Mouse (Mus musculus) left cerebral cortex, postnatal 36 days (tissue): ENCODE results near the gene Mslnl. TPM values are rescaled to one million over a fixed set of nuclear protein-coding genes. Genes with fewer than 3 reads are reported as not detected.
A peak's percentile ranks its signal among the peaks of the same experiment; 100 is the strongest.

Source experiments
- DNase-seq, 2 experiments: peaks; one replicate each; pipeline ENCODE4 v3.0.0; 2021 to 2022; ENCODE audit warnings: low spot score in 2 of 2, mixed read lengths in 1 of 2
- intact Hi-C: fragments of 180-260 bp; cut with DNase I; formaldehyde crosslinking; loops from one replicate; pipeline ENCODE4 v1.15.1; 2025
- microRNA-seq: library from miRNA; unstranded; fragments of <30 nt; microRNA quantifications from one replicate; pipeline ENCODE4 v1.2.0, GENCODE M21; 2022
- total RNA-seq, 2 experiments: library from RNA; stranded (reverse); gene quantifications; 2 replicates each; pipeline ENCODE4 v1.2.3; 2021

Gene Mslnl
- total RNA-seq, 2 experiments from 2014 or later: 0.35 to 0.39 TPM

DNA sequence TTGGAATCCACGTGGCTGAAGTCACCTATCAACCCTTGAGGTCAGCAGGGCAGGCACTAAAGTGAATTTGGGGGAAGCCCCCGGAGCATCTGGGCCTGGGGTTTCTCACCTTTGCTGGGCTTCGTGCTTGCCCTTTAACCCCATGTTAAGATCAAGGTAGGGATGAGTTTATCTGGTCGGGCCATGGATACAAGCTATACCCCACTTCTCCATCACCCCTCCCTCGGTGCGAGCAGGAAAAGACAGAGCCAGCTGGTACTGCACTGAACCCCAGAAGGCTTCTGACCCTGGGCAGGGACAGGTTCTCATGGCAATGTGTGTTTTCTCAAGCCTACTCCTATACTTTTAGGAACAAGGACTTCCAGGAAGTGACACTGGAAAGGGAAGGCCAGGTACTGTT is 45.5 kb downstream of the Mslnl start:
- DNase-seq: no peak
- intact Hi-C loops: no loop called here

DNA sequence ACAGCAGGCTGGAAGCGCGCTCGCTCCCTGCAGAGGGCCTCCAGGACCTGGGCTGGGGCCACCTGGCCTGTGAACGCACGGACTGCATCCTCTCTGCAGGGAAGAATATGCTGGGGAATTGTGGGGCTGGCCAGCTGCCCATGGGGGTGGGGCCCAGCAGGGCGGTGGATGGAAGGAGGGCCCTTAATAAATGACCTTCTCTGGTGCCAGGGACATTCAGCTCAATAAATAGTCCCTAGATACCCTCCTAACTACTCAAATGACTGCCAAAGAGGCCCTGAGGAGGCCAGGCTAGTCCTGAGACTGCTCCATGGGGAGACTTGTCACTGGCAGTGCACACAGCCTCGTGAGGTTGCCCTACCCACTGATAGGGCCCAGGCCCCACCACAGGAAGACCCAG is 47.2 kb downstream of the Mslnl start:
- intact Hi-C loops: no loop called here
- DNase-seq: no peak

DNA sequence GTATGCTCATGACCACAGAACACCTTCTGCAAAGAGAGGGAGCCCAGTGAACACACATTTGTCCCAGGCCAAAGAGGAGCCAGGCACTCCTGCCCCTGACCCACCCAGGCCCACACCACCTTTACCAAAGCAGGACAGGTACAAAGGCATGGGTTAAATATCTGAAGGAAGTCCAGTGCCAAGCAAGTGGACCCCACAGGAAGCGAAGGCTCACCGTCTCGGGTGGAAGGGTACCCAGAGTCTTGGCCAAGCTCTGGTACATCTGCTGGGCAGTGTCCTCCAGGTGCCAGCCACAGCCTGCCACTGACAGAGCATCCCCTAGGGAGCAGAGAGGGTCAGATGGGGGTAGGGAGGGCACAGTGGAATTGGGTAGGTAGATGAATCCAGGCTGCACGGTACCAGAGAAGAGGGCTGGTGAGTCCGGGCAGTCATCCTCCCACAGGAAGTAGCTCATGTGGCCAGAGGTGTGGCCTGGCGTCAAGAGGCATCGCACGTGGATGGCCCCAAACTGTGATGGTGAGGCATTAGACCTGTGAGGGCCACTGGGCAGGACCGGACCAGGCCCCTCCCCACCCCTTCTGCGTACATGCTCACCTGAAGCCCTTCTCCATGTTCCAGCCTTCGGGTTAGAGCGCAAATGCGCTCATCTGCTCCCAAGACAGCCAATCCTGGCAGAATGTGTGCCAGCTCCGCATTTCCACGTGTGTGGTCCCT is 48.2 kb downstream of the Mslnl start:
- no peak for DNase-seq
- intact Hi-C loops: no loop called here

DNA sequence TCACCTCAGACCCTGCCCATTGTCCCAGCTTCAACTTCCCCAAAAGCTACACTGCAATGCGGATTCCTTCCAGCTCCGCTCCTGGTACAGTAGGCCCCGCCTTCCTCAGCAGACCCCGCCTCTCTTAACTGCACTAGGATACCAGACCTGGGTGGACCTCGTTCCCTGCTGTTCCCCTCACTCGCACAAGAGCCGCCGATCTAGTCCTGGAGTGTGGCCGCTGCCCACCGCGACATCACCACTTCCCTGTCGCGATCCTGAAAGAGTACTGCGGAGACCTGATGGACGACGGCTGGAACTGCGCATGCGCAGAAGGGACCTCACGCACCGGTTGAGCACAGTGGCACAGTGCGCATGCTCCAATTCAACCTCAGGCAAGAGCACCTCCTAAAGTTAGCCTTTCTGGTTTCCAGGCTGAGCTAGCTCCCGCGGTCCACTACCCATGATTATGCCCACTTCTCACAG is 49.5 kb downstream of the Mslnl start, which contains the start of gene Haghl:
Gene Haghl, minus strand, starts transcription at position 393 of the 465 bp plus-strand sequence.
- intact Hi-C loops: no loop called here
- peak; percentile 96 to 98 for DNase-seq

DNA sequence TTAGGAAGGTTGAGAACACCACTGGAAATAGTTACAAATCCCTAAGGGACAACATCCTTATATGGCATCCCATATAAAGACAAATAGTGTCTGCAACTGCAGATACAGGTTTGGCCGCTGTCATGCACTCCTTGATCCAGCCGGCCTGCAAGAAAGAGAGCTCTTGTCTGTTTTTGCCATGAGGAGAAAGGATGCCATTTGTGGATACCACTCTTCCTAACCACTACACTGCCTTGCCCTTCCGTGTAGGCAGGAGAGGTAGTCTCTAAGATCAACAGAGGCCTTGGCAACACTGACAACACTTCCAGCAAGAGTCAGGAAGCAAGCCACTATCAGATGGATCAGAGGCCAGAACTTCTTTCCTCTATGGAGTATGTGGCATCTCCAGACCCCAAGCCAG is 50.4 kb downstream of the Mslnl start, which contains the start of gene Ccdc78:
Gene Ccdc78, plus strand, starts transcription at position 301 of the 400 bp plus-strand sequence.
- no peak for DNase-seq
- intact Hi-C loops: no loop called here

DNA sequence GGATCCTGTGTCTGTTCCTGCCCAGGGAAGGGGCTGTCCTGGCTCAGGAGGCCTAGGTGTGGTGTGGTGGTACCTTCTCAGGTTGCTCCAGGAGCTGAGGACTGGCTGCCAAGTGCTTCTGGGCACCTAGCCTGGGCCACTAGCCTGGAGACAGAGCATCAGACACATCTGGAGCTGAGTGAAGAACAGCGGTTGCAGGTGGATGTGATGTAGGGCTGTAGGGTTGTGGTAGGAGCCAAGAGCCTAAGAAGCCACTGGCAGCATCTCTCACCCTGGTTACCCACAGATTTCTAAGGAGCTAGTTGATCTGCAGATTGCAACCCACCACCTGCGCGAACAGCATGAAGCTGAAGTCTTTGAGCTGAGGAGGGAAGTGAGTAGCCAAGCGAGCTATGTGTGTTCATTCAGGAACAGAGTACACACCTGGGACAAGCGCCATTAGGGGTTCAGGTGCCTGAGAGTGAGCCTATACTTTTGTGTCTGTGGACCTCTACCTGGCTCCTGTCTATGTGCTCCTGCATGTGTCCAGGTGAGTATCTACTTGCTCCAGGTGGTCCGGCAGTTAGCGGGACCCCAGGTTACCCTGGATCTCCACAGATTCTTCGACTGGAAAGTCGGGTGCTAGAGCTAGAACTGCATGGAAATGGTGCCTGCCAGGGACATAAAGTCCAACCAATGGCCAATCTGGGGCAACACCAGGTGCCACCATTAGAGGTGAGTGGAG is 51.1 kb downstream of the Mslnl start:
- DNase-seq: no peak

DNA sequence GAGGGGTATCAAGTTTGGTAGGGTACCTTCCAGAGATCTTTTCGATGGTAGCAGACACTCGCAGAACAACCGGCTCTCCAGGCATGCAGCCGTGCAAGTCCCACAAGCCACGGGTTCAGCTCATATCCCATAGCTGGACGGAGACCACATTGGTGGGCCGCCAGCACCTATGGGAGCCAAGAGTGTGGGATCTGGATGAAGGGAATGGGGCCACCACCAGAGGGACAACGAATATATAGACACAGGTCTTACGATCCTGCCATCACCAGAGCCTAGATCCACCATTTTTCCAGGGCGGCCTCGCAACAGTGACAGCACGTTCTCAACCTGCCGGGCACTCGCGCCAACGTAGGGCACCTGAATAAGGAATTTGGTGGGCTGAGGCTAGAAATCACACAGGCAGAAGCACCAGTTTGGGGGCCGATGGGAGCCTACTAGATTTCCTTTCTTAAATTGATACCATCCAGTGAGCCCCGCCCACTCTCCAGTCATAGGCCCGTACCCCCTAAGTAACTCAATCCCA is 55.5 kb downstream of the Mslnl start:
- no peak for DNase-seq
- intact Hi-C loops: loop anchor here (5.0 kb wide), 1 partner anchor 314 kb away; no protein-coding TSS in a partner anchor

More for the DNA sequence above, 51.1 kb downstream of the Mslnl start:
- intact Hi-C loops: no loop called here

DNA sequence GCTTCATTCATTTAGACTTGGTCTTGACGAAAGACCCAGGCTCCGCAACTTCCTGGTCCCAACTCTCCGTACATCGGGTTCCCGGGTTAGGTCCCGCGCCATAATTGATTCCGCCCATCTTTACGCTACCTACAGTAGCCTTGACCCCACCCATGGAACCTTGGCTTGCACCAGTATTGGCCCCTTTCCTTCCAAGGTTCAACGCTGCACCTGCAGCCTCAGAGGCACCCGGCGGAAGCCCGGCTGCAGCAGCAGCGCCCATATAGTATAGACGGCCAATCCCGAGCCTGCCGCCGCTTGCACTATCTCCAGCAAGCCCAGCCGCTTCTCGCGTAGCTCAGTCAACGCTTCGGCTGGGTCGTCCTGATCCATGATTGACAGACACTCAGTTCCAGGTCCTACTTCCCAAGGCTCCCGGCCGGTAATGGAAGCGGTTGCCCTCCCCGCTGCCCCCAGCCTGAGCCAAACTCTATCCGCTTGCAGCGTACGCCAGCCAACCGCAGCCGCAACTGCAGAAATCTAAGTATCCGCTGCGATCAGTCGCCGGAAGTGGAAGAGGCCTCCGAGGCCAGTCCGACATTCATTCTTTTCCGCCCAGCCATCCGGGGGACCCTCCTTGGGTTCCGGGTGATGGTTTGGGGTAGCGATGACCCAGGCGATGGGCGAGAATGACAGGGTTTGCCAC is 56.1 kb downstream of the Mslnl start:
- peak; percentile 89 for DNase-seq
- intact Hi-C loops: loop anchor here (5.0 kb wide), 1 partner anchor 315 kb away; no protein-coding TSS in a partner anchor

DNA sequence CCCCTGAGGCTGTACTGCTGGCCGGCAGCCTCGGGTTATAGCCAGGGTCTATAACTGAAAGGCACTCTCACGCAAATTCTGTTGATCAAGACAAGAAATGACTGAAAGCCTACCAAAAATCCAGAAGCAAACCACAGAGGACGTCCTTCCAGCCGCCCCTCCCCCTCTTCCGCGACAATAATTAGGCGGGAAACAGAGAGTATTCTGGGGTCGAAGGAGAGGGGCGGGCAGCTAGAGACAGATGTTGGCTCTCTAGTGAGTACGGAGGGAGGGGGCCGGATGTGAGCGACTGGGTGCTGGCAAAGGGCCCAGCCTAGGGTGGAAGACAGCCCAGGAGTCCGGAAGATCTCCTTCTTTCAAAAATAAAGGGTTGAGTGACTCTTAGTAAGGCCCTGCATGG is 56.8 kb downstream of the Mslnl start, which contains the start of gene Fam173a:
Gene Fam173a, minus strand, starts transcription at position 287 of the 400 bp plus-strand sequence.
- intact Hi-C loops: loop anchor here (5.0 kb wide), 1 partner anchor 315 kb away; no protein-coding TSS in a partner anchor
- peak; percentile 54 to 69 for DNase-seq

DNA sequence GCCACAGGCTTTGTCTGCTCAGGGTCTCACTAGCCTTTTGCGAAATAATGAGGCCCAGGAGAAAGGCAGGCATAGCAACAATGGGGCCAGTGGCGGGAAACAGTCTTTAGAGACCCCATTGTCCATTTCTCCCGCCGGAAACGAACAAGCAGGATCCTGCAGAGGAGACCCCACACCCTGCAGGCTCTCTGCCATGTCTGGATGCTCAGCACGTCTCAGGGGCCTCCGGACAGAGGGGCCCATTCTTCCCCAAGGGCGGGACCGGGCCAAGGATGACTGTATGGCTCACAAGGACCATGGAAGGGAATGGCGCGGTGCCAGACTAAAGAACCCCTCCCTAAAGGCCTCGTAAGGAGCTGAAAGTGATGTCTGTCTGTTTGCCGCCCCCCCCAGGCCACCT is 58.4 kb downstream of the Mslnl start:
- intact Hi-C loops: loop anchor here (5.0 kb wide), 1 partner anchor 317 kb away; no protein-coding TSS in a partner anchor
- DNase-seq: no peak

DNA sequence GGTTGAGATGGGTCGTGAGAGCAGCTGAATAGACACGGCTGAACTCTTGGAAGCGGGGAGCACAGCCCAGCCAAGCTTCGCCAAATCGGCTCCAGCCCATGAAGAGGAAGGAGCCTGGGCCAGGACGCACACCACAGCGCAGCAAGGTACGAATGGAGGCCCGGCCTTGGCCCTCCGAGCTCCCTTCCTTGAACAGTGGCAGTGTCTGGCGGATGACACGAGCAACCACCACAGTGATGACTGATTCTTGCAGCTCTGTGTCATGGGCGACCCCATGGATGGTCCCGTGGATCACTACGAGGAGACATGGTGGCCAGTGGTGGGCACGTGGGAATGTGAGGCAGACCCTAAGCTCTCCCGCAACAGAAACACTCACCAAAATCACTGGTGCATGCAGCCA is 59.2 kb downstream of the Mslnl start:
- no peak for DNase-seq
- intact Hi-C loops: loop anchor here (5.0 kb wide), 1 partner anchor 318 kb away; no protein-coding TSS in a partner anchor

DNA sequence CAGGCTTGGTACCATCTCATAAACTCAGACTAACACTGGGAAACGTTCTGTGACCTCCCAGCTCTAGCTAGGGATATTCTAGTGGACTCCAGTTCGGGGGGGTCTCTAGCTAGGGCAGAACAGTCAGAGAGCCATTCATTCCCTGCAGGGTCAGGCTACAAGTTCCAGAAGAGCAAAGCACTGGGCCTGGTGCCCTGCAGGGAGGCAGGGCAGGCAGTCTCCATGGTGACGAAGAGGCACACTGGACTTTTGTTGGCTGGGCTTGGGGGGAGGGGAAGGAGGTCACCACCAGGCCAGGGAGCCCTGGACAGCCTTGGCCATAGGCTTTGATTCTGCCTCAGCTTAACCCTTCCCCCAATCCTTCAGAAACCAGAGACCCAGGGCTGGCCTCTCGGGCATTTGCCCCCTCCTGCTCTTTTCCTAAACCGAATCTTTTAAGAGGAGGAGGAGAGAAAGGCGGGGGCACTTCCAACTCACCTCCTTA is 59.8 kb downstream of the Mslnl start, which contains the start of gene AC134908.4:
Gene AC134908.4, minus strand, starts transcription at position 51 of the 484 bp plus-strand sequence.
- no peak for DNase-seq
- intact Hi-C loops: no loop called here

DNA sequence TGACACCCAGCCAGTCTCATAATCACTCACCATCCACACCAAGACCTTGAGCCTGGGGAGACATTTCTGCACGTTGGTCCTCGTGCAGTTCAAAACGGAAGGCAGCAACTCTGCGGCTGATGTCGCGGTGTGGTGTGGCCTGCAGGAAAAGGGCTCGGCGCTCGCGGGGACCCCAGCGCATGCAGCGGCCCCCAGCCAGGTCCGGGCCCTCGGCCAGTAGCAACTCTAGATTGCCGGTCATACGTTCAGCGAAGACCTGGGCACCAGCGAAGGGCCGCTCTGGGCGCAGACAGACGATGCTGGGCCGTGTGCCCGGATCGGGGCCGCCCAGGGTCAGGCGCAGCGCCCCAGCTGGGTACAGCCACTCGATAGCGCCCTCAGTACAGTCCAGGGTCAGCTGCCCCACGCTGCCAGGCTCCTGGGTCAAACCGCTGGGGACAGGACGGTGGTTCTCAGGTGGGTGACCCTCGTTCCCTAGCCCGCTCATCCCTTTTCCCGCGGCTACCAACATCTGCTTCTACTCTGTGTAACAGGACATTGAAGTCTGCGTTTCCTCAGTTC is 60.4 kb downstream of the Mslnl start:
- no peak for DNase-seq
- intact Hi-C loops: no loop called here

DNA sequence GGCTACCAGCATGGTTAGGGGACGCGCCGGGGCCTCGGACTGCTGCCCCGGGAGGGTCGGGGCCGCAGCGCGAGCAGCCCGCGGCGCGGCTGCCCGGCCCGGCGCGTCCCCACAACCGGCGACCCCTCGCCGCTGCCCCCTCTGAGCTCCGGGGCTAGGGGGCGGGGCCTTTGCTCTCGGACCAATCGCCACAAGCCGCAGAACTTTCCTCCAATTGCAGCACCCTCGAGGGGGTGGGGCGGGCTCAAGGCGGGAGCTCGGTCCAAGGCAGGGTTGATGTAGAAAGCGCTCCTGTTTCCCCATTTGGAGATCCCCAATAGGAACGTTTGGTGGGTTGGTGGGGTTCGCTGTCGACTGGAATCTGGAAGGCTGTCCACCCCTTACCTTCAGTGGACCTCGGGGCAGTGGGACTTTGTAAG is 61.1 kb downstream of the Mslnl start, which contains the start of gene Metrn:
Gene Metrn, minus strand, starts transcription at position 186 of the 419 bp plus-strand sequence.
- intact Hi-C loops: loop anchor here (1.0 kb wide), 1 partner anchor 24 kb away; the partner anchor contains the start of gene Narfl
- peak; percentile 69 for DNase-seq

Small RNA genes within 50 kb of the gene (microRNA-seq; reads per million reads assigned to microRNA genes)
- gene Gm25083 (not detected), gene Mir6966 (2.8 reads per million, percentile 5 among the genes with 10 or more reads in this experiment)

Other genes with a start within 250 kb of the Mslnl start
- under 1 TPM; 0.12 to 0.16 TPM for gene Sstr5, start 238.8 kb upstream of the Mslnl start, total RNA-seq
- 10 to 100 TPM; 42.8 to 65.3 TPM for gene Sox8, start 165.4 kb upstream of the Mslnl start, total RNA-seq
- 10 to 100 TPM; 22.1 to 26.7 TPM for gene Lmf1, start 157.0 kb upstream of the Mslnl start, total RNA-seq
- gene Gng13, start 18.9 kb upstream of the Mslnl start, total RNA-seq: 100 to 1,000 TPM; 154 to 195 TPM
- gene Chtf18, start 8.6 kb upstream of the Mslnl start, total RNA-seq: 1 to 10 TPM; 2.9 to 3.7 TPM
- 10 to 100 TPM; 49.5 to 58.9 TPM for gene Rpusd1, start 8.4 kb upstream of the Mslnl start, total RNA-seq
- gene Msln, start 18.3 kb downstream of the Mslnl start, total RNA-seq: 1 to 10 TPM; 1.5 to 4.7 TPM
- gene Narfl, start 37.7 kb downstream of the Mslnl start, total RNA-seq: 10 to 100 TPM; 29.5 to 42.9 TPM
- gene Haghl, start 49.6 kb downstream of the Mslnl start, total RNA-seq: 100 to 1,000 TPM; 114 to 117 TPM
- not detected for gene Ccdc78, start 50.5 kb downstream of the Mslnl start, total RNA-seq
- 10 to 100 TPM; 81.2 to 81.7 TPM for gene Fam173a, start 56.9 kb downstream of the Mslnl start, total RNA-seq
- under 1 TPM in 1 of 2 experiments, not detected in 1; 0.52 TPM for gene AC134908.4, start 59.6 kb downstream of the Mslnl start, total RNA-seq
- 10 to 100 TPM; 80.7 to 96.2 TPM for gene Metrn, start 61.1 kb downstream of the Mslnl start, total RNA-seq
- 100 to 1,000 TPM; 668 to 710 TPM for gene Fbxl16, start 73.0 kb downstream of the Mslnl start, total RNA-seq
- gene Wdr24, start 87.6 kb downstream of the Mslnl start, total RNA-seq: 10 to 100 TPM; 23.9 to 26.5 TPM
- gene Jmjd8, start 92.8 kb downstream of the Mslnl start, total RNA-seq: 10 to 100 TPM; 54.1 to 58.7 TPM
- gene Stub1, start 97.4 kb downstream of the Mslnl start, total RNA-seq: 100 to 1,000 TPM; 171 to 188 TPM
- gene Rhbdl1, start 101.3 kb downstream of the Mslnl start, total RNA-seq: 10 to 100 TPM; 47.5 to 54.0 TPM
- 10 to 100 TPM; 22.0 to 24.9 TPM for gene Gm20683, start 105.7 kb downstream of the Mslnl start, total RNA-seq
- 10 to 100 TPM; 73.7 to 86.7 TPM for gene Rhot2, start 108.8 kb downstream of the Mslnl start, total RNA-seq
- gene Wdr90, start 125.5 kb downstream of the Mslnl start, total RNA-seq: 10 to 100 TPM; 21.2 to 36.6 TPM
- gene Mcrip2, start 132.7 kb downstream of the Mslnl start, total RNA-seq: 10 to 100 TPM; 23.5 to 29.8 TPM
- 10 to 100 TPM; 33.3 to 36.4 TPM for gene Mettl26, start 139.0 kb downstream of the Mslnl start, total RNA-seq
- gene Wfikkn1, start 144.8 kb downstream of the Mslnl start, total RNA-seq: 1 to 10 TPM; 1.4 to 1.5 TPM
- gene Rab40c, start 183.7 kb downstream of the Mslnl start, total RNA-seq: 10 to 100 TPM; 46.1 to 58.0 TPM
- gene Pigq, start 208.9 kb downstream of the Mslnl start, total RNA-seq: 100 to 1,000 TPM; 106 to 120 TPM
- under 1 TPM in 1 of 2 experiments, not detected in 1; 0.30 TPM for gene Nhlrc4, start 208.9 kb downstream of the Mslnl start, total RNA-seq
- under 1 TPM; 0.41 to 0.59 TPM for gene A930017K11Rik, start 216.5 kb downstream of the Mslnl start, total RNA-seq
- gene Capn15, start 249.8 kb downstream of the Mslnl start, total RNA-seq: 10 to 100 TPM; 40.8 to 58.4 TPM